Mouse (Mus musculus): ENCODE data around the gene Abcc8. TPM values are rescaled to one million over a fixed set of nuclear protein-coding genes. Genes with fewer than 3 reads are reported as not detected.

Abcc8 gene
- total RNA-seq, 2 experiments from 2014 or later: 28.8 to 31.1 TPM

GRCm38 (mm10) chr7:46084839-46085513 lies 94.9 kb downstream of the Abcc8 start:
- intact Hi-C loops (cut with DNase I): no loop called here
- DNase-seq (ENCODE audit: extremely low spot score in 1 of 2, low spot score in 2 of 2): peak in 1 of 2 experiments; percentile 51

GRCm38 (mm10) chr7:46084024-46084423 lies 95.8 kb downstream of the Abcc8 start:
- intact Hi-C loops (cut with DNase I): no loop called here
- DNase-seq (ENCODE audit: extremely low spot score in 1 of 2, low spot score in 2 of 2): no peak

- no peak for DNase-seq (ENCODE audit: extremely low spot score in 1 of 2, low spot score in 2 of 2)
- intact Hi-C loops (cut with DNase I): no loop called here
Observed at GRCm38 (mm10) chr7:46077675-46078074, 102.2 kb downstream of the Abcc8 start.

- intact Hi-C loops (cut with DNase I): no loop called here
- peak in 1 of 2 experiments; percentile 26 for DNase-seq (ENCODE audit: extremely low spot score in 1 of 2, low spot score in 2 of 2)
Observed at GRCm38 (mm10) chr7:46076844-46077243, 103.0 kb downstream of the Abcc8 start.

GRCm38 (mm10) chr7:46068831-46069230 lies 111.0 kb downstream of the Abcc8 start:
- intact Hi-C loops (cut with DNase I): no loop called here
- no peak for DNase-seq (ENCODE audit: extremely low spot score in 1 of 2, low spot score in 2 of 2)

- no peak for DNase-seq (ENCODE audit: extremely low spot score in 1 of 2, low spot score in 2 of 2)
- intact Hi-C loops (cut with DNase I): no loop called here
Observed at GRCm38 (mm10) chr7:46063296-46063695, 116.5 kb downstream of the Abcc8 start.

- intact Hi-C loops (cut with DNase I): no loop called here
- no peak for DNase-seq (ENCODE audit: extremely low spot score in 1 of 2, low spot score in 2 of 2)
Observed at GRCm38 (mm10) chr7:46061614-46062013, 118.2 kb downstream of the Abcc8 start.

GRCm38 (mm10) chr7:46060688-46061087 lies 119.1 kb downstream of the Abcc8 start:
- intact Hi-C loops (cut with DNase I): no loop called here
- DNase-seq (ENCODE audit: extremely low spot score in 1 of 2, low spot score in 2 of 2): no peak

GRCm38 (mm10) chr7:46058882-46059281 lies 121.0 kb downstream of the Abcc8 start:
- no peak for DNase-seq (ENCODE audit: extremely low spot score in 1 of 2, low spot score in 2 of 2)
- intact Hi-C loops (cut with DNase I): no loop called here

Other genes with a start within 250 kb of the Abcc8 start
- gene Abcc6, start 149.7 kb downstream of the Abcc8 start, total RNA-seq (2021): 1 to 10 TPM; 3.9 to 4.4 TPM
- gene Nomo1, start 146.3 kb downstream of the Abcc8 start, total RNA-seq (2021): 100 to 1,000 TPM; 109 to 115 TPM
- 10 to 100 TPM; 19.4 to 19.5 TPM for gene Kcnj11, start 79.3 kb downstream of the Abcc8 start, total RNA-seq (2021)
- gene Ush1c, start 58.5 kb upstream of the Abcc8 start, total RNA-seq (2021): under 1 TPM in 1 of 2 experiments, not detected in 1; 0.16 TPM
- under 1 TPM; 0.26 to 0.34 TPM for gene Otog, start 61.0 kb upstream of the Abcc8 start, total RNA-seq (2021)
- not detected for gene Myod1, start 196.4 kb upstream of the Abcc8 start, total RNA-seq (2021)
- 10 to 100 TPM; 52.9 to 53.4 TPM for gene Kcnc1, start 216.5 kb upstream of the Abcc8 start, total RNA-seq (2021)